In the genomic region with DNA sequence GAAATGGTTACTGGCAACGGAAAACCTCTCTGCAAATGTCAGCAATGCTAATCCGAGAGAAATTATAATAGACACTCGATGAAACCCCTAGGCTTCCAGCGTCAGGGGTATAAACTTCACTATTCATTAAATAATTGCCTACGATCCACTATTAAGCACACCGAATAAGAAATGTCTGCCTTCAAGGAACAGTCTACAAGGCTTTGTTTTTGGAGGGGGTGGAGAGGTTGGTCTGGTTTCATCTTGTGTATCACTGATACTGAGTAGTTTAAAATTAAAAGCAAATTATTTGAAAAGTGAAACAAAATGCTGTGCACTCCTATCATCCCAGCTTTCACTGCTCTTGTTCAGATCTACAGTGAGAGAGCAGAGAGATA, we compare ENCODE assay signal across 8 mouse cellular contexts. TPM values are rescaled to one million over a fixed set of nuclear protein-coding genes. Genes with fewer than 3 reads are reported as not detected.
DNase-seq lines count a peak whose midpoint lies in the region; ATAC-seq and TF ChIP-seq lines count a peak whose summit lies in the region.

No protein-coding gene starts in this region.

- H3K9me3 ChIP-seq in heart, embryonic 11.5 days (replicated peaks; ENCODE audit: control insufficient read depth, low read length): no peaks in the 10 kb centered on the region
- H3K9me3 ChIP-seq in MEL (replicated peaks; ENCODE audit: insufficient read depth, low read length): no peaks in the 10 kb centered on the region
- no peaks in the 10 kb centered on the region for H3K9me3 ChIP-seq in hindbrain, embryonic 11.5 days (ENCODE audit: control insufficient read depth, low read length)

- H3K4me1 ChIP-seq in heart, embryonic 11.5 days (ENCODE audit: control insufficient read depth, insufficient read depth, low read length): peaks cover 8% of the 10 kb centered on the region
- H3K4me1 ChIP-seq in MEL (ENCODE audit: control insufficient read depth in 1 of 2, insufficient read depth in 2 of 2, low read length in 2 of 2): peaks cover 15% of the 10 kb centered on the region in 2 experiments
- 0 out of 2 replicates have a peak, but pooled peaks cover 2% of the 10 kb centered on the region for H3K4me1 ChIP-seq in hindbrain, embryonic 11.5 days (replicated peaks; ENCODE audit: control insufficient read depth, insufficient read depth, low read length)

- no peak for TF ChIP-seq CTCF in MEL (IDR thresholded peaks at IDR 0.05 in 2 of 3, conservative IDR thresholded peaks at IDR 0.05 in 1 of 3; ENCODE audit: control insufficient read depth in 1 of 3, insufficient read depth in 1 of 3, low read depth in 2 of 3, low read length in 3 of 3, poor library complexity in 1 of 3, severe bottlenecking in 1 of 3)

- no peak for TF ChIP-seq RAD21 in MEL (IDR thresholded peaks at IDR 0.05; ENCODE audit: low read depth, low read length)

- H3K27ac ChIP-seq in heart, embryonic 11.5 days (ENCODE audit: low read depth, low read length): peak overlapping the region; percentile 98
- peak overlapping the region; percentile 71 for H3K27ac ChIP-seq in MEL (ENCODE audit: control insufficient read depth, low read depth, low read length)
- no peak overlapping the region for H3K27ac ChIP-seq in hindbrain, embryonic 11.5 days (ENCODE audit: low read depth, low read length)

- DNase-seq in heart, adult 11 months: no peak
- no peak for DNase-seq in MEL (ENCODE audit: low read depth, low spot score)
- DNase-seq in hindbrain, embryonic 11.5 days (ENCODE audit: low spot score): no peak
- DNase-seq in spleen, postnatal 4 days (ENCODE audit: low spot score in 2 of 2): no peak
- DNase-seq in gastrocnemius, adult 8-10 months (ENCODE audit: low spot score in 2 of 2): no peak
- DNase-seq in left cerebral cortex, adult 9 months (ENCODE audit: low spot score in 2 of 2): no peak

- no peaks in the 10 kb centered on the region for H3K36me3 ChIP-seq in heart, embryonic 11.5 days (ENCODE audit: control insufficient read depth, insufficient read depth, low read length)
- H3K36me3 ChIP-seq in MEL (ENCODE audit: control insufficient read depth in 1 of 2, insufficient read depth in 2 of 2, low read length in 2 of 2): peaks cover 0 to 30% of the 10 kb centered on the region in 2 experiments; a peak in 2 of 4 replicates
- H3K36me3 ChIP-seq in hindbrain, embryonic 11.5 days (ENCODE audit: control insufficient read depth, insufficient read depth, low read length): no peaks in the 10 kb centered on the region

- H3K27me3 ChIP-seq in heart, embryonic 11.5 days (ENCODE audit: control insufficient read depth, insufficient read depth, low read length): no peaks in the 10 kb centered on the region
- no peaks in the 10 kb centered on the region for H3K27me3 ChIP-seq in MEL (ENCODE audit: control insufficient read depth in 1 of 2, insufficient read depth in 2 of 2, low read length in 2 of 2)
- H3K27me3 ChIP-seq in hindbrain, embryonic 11.5 days (ENCODE audit: control insufficient read depth, insufficient read depth, low read length): no peaks in the 10 kb centered on the region

- no peak for ATAC-seq in heart, embryonic 11.5 days (replicated peaks; ENCODE audit: insufficient number of reproducible peaks, low FRiP score, low TSS enrichment)
- ATAC-seq in hindbrain, embryonic 11.5 days (ENCODE audit: low FRiP score): no peak; the same call in 1 of the 2 replicates
- ATAC-seq in megakaryocyte progenitor cell, adult 5-6 weeks (replicated peaks; ENCODE audit: poor library complexity): peak; percentile 29

- H3K4me3 ChIP-seq in heart, embryonic 11.5 days (ENCODE audit: low read depth, low read length): peak overlapping the region; percentile 89
- H3K4me3 ChIP-seq in MEL (ENCODE audit: control insufficient read depth in 1 of 2, insufficient read depth in 1 of 2, low read depth in 2 of 2, low read length in 2 of 2): peak overlapping the region; percentile 52 to 99
- H3K4me3 ChIP-seq in hindbrain, embryonic 11.5 days (ENCODE audit: low read depth, low read length): peak overlapping the region; percentile 72

- 4% methylated on average over 6 of the region's 6 CpGs for WGBS in heart, embryonic 11.5 days (ENCODE audit: insufficient replicate concordance)
- 6% methylated on average over 6 of the region's 6 CpGs for WGBS in hindbrain, embryonic 11.5 days

- TF ChIP-seq POLR2A in MEL (IDR thresholded peaks at IDR 0.05; ENCODE audit: control insufficient read depth in 1 of 2, insufficient read depth in 1 of 2, low read depth in 1 of 2, low read length in 2 of 2, poor library complexity in 1 of 2): 0 out of 4 replicates have a peak, but pooled peaks of 1 of the 2 experiments have one; percentile 40

- peaks cover 29% of the 10 kb centered on the region for H3K79me2 ChIP-seq in MEL (ENCODE audit: control insufficient read depth, insufficient read depth, low read length, poor library complexity)

- no peak; a peak in 1 of 4 replicates for TF ChIP-seq EP300 in MEL (IDR thresholded peaks at IDR 0.05; ENCODE audit: low read depth in 1 of 2, low read length in 2 of 2)

- peak overlapping the region; percentile 49 for H3K9ac ChIP-seq in heart, embryonic 11.5 days (ENCODE audit: low read depth, low read length)
- peak overlapping the region; percentile 75 for H3K9ac ChIP-seq in MEL (ENCODE audit: control insufficient read depth, low read depth, low read length, poor library complexity, severe bottlenecking)
- no peak overlapping the region for H3K9ac ChIP-seq in hindbrain, embryonic 11.5 days (ENCODE audit: low read depth, low read length)

- peak overlapping the region; percentile 80 for H3K4me2 ChIP-seq in heart, embryonic 11.5 days
- H3K4me2 ChIP-seq in hindbrain, embryonic 11.5 days (replicated peaks; ENCODE audit: low read depth, low read length): peak overlapping the region; percentile 53

TF ChIP-seq in MEL, 35 proteins besides CTCF, POLR2A, EP300 and RAD21 (continues in another document):
- TF ChIP-seq MAZ (IDR thresholded peaks at IDR 0.05; ENCODE audit: low read depth, low read length): no peak
- TF ChIP-seq ZMIZ1 (IDR thresholded peaks at IDR 0.05; ENCODE audit: low read depth, low read length): 0 out of 2 replicates have a peak, but pooled peaks have one; percentile 14
- no peak for TF ChIP-seq USF2 (IDR thresholded peaks at IDR 0.05; ENCODE audit: borderline replicate concordance in 1 of 2, insufficient read depth in 1 of 2, low read depth in 1 of 2, low read length in 2 of 2)
- TF ChIP-seq ZKSCAN1 (IDR thresholded peaks at IDR 0.05; ENCODE audit: low read depth, low read length): no peak
- 0 out of 2 replicates have a peak, but pooled peaks have one; percentile 25 for TF ChIP-seq HCFC1 (IDR thresholded peaks at IDR 0.05; ENCODE audit: low read depth, low read length)
- no peak for TF ChIP-seq BHLHE40 (IDR thresholded peaks at IDR 0.05; ENCODE audit: borderline replicate concordance, low read depth, low read length)
- no peak for TF ChIP-seq CHD1 (IDR thresholded peaks at IDR 0.05; ENCODE audit: low read depth, low read length)
- TF ChIP-seq POLR2AphosphoS2 (IDR thresholded peaks at IDR 0.05; ENCODE audit: low read length): peak; percentile 48; the same call in 1 of the 2 replicates
- no peak for TF ChIP-seq MAX (IDR thresholded peaks at IDR 0.05; ENCODE audit: low read length)
- no peak for TF ChIP-seq USF1 (IDR thresholded peaks at IDR 0.05; ENCODE audit: low read depth, low read length)
- no peak for TF ChIP-seq MYB (IDR thresholded peaks at IDR 0.05; ENCODE audit: low read depth, low read length)
- TF ChIP-seq MEF2A (IDR thresholded peaks at IDR 0.05; ENCODE audit: extremely low read depth, insufficient replicate concordance, low read depth, low read length, poor library complexity, severe bottlenecking): no peak
- no peak for TF ChIP-seq MYC (IDR thresholded peaks at IDR 0.05; ENCODE audit: low read depth, low read length)
- no peak for TF ChIP-seq TAL1 (IDR thresholded peaks at IDR 0.05; ENCODE audit: low read length)
- no peak for TF ChIP-seq GATA1 (IDR thresholded peaks at IDR 0.05; ENCODE audit: low read depth, low read length)
- no peak for TF ChIP-seq ETS1 (IDR thresholded peaks at IDR 0.05; ENCODE audit: low read depth, low read length)
- TF ChIP-seq TBP (IDR thresholded peaks at IDR 0.05; ENCODE audit: low read depth, low read length): 0 out of 2 replicates have a peak, but pooled peaks have one; percentile 40
- TF ChIP-seq UBTF (IDR thresholded peaks at IDR 0.05; ENCODE audit: borderline replicate concordance, insufficient read depth, low read depth, low read length): no peak

RNA-seq across cellular contexts. Expression of gene 4921524J17Rik, which starts 0.4 kb away (rescaled TPM):
- polyA plus RNA-seq in heart, embryonic 11.5 days (2014; fragmentation: Nextera tagmentation; extraction: Ambion mirVana): 67.0 and 73.8 TPM in 2 replicates
- 14.6 and 16.1 TPM in 2 replicates for total RNA-seq in MEL (2012; rRNA removed)
- polyA plus RNA-seq in MEL (2012; ENCODE audit: insufficient read depth in 1 of 2, insufficient read length in 2 of 2, low read depth in 1 of 2, low replicate concordance in 2 of 2, missing spikeins in 1 of 2): 10 to 100 TPM in 1 of 2 experiments, not detected in 1; 21.9 TPM
- polyA plus RNA-seq in hindbrain, embryonic 11.5 days (2014; fragmentation: Nextera tagmentation; extraction: Ambion mirVana): 48.3 and 50.2 TPM in 2 replicates
- 33.6 and 42.2 TPM in 2 replicates for total RNA-seq in megakaryocyte progenitor cell, adult 5-6 weeks (2015)
- 58.3 and 61.4 TPM in 2 replicates for total RNA-seq in megakaryocyte progenitor cell, adult 5-6 weeks (2017)
- 10 to 100 TPM in 2 of 4 experiments, 1 to 10 TPM in 2; 9.1 to 12.6 (median 10.2) TPM for total RNA-seq in gastrocnemius, adult 8-10 months (2022)

RNA-seq across cellular contexts. Expression of gene Mylk3, which starts 46.9 kb away (rescaled TPM):
- 167 and 212 TPM in 2 replicates for polyA plus RNA-seq in heart, embryonic 11.5 days (2014; fragmentation: Nextera tagmentation; extraction: Ambion mirVana)
- 6.7 and 10.4 TPM in 2 replicates for total RNA-seq in MEL (2012; rRNA removed)
- polyA plus RNA-seq in MEL (2012; ENCODE audit: insufficient read depth in 1 of 2, insufficient read length in 2 of 2, low read depth in 1 of 2, low replicate concordance in 2 of 2, missing spikeins in 1 of 2): 1 to 10 TPM in 1 of 2 experiments, not detected in 1; 9.5 TPM
- 1.2 and 2.1 TPM in 2 replicates for polyA plus RNA-seq in hindbrain, embryonic 11.5 days (2014; fragmentation: Nextera tagmentation; extraction: Ambion mirVana)
- 2.2 and 2.8 TPM in 2 replicates for total RNA-seq in megakaryocyte progenitor cell, adult 5-6 weeks (2015)
- total RNA-seq in megakaryocyte progenitor cell, adult 5-6 weeks (2017): 4.8 and 10.0 TPM in 2 replicates
- 1 to 10 TPM in 3 of 4 experiments, under 1 TPM in 1; 0.47 to 2.0 (median 1.5) TPM for total RNA-seq in gastrocnemius, adult 8-10 months (2022)

RNA-seq across cellular contexts. Expression of gene Gpt2, which starts 59.4 kb away (rescaled TPM):
- 13.6 and 13.9 TPM in 2 replicates for polyA plus RNA-seq in heart, embryonic 11.5 days (2014; fragmentation: Nextera tagmentation; extraction: Ambion mirVana)
- total RNA-seq in MEL (2012; rRNA removed): 10.2 and 24.0 TPM in 2 replicates
- polyA plus RNA-seq in MEL (2012; ENCODE audit: insufficient read depth in 1 of 2, insufficient read length in 2 of 2, low read depth in 1 of 2, low replicate concordance in 2 of 2, missing spikeins in 1 of 2): 10 to 100 TPM in 1 of 2 experiments, not detected in 1; 25.3 TPM
- polyA plus RNA-seq in hindbrain, embryonic 11.5 days (2014; fragmentation: Nextera tagmentation; extraction: Ambion mirVana): 35.4 and 37.1 TPM in 2 replicates
- 2.5 and 3.5 TPM in 2 replicates for total RNA-seq in megakaryocyte progenitor cell, adult 5-6 weeks (2015)
- total RNA-seq in megakaryocyte progenitor cell, adult 5-6 weeks (2017): 4.6 and 5.3 TPM in 2 replicates
- total RNA-seq in gastrocnemius, adult 8-10 months (2022): 100 to 1,000 TPM; 252 to 313 (median 291) TPM

Comparison
In these comparisons a context has a peak if more than half of its experiments do, and no peak if none do; other contexts are left out.
1. RNA of gene Gpt2, which starts 59.4 kb away (total RNA-seq): 252 to 313 TPM in gastrocnemius, adult 8-10 months; 10.2 to 24.0 TPM in MEL and 2.5 to 5.3 TPM in megakaryocyte progenitor cell, adult 5-6 weeks; every median in the first group is over 10 times any median in the second.
2. Peak in every context shown above with its lines, with median percentiles within 50 percentile points of each other: H3K4me3 ChIP-seq.